In the genomic region with DNA sequence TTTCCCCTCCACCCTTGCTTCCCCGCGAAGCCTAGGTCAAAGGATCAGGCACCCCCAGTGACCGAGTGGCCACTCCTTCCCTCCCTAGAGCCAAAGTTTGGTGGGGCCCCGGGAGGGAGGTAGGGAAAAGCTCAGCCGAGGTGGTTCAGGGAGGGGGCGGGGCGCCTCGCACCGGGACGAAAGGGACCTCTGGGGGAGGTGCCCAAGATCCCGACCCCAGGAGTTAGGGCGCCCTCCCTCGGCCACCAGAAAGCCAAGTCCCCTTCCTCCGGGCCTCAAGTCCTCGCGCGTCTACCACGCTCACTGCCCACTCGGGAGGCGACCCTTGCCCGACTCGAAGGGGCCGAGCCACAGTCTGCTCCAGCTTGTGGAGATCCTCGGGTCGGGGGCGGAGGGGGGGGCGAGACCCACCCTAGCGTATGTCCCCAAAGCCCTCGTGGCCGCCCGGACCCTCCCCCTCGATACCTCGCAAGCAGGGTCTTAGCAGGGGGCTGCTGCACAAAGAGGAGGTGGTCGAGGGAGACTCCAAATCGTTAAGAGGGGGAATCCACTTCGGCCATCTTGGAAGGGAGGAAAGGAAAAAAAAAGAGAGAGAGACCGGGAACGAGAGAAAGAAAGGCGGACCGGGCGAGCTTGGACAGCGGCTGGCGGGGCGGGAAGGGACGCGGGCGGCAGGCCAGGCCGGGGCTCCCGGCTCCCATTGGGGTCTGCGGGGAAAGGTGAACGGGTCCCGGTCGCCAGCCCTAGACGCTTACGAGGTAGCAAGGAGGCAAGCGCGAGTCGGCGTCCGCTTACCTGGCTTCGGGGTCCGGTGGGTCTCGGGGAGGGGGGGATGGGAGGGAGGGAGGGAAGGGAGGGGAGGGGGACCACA, we compare ENCODE assay signal across 7 mouse cellular contexts. TPM values are rescaled to one million over a fixed set of nuclear protein-coding genes. Genes with fewer than 3 reads are reported as not detected.
A peak's percentile ranks its signal among the peaks of the same experiment; 100 is the strongest.
DNase-seq lines count a peak whose midpoint lies in the region; ATAC-seq and TF ChIP-seq lines count a peak whose summit lies in the region.

No protein-coding gene starts in this region.

- H3K27me3 ChIP-seq in embryonic facial prominence, embryonic 13.5 days, result no peaks in the 10 kb centered on the region
- H3K27me3 ChIP-seq in heart, embryonic 15.5 days, result no peaks in the 10 kb centered on the region
- H3K27me3 ChIP-seq in stomach, embryonic 14.5 days (ENCODE audit: control insufficient read depth, insufficient read depth, low read length), result no peaks in the 10 kb centered on the region

- peaks cover 3 to 31% of the 10 kb centered on the region in 2 experiments; a peak in 3 of 4 replicates for H3K4me1 ChIP-seq in ES-E14 (ENCODE audit: control insufficient read depth in 2 of 2, insufficient read depth in 2 of 2, low read length in 2 of 2, poor library complexity in 1 of 2)
- peaks cover 62% of the 10 kb centered on the region for H3K4me1 ChIP-seq in embryonic facial prominence, embryonic 13.5 days
- H3K4me1 ChIP-seq in heart, embryonic 15.5 days (replicated peaks), result peaks cover 62% of the 10 kb centered on the region
- peaks cover 49% of the 10 kb centered on the region for H3K4me1 ChIP-seq in stomach, embryonic 14.5 days (ENCODE audit: control insufficient read depth, insufficient read depth, low read length)

- DNase-seq in ES-E14 (ENCODE audit: low read depth, low spot score), result peak; percentile 86
- peak; percentile 70 for DNase-seq in adrenal gland, adult 8-10 months
- DNase-seq in kidney, postnatal 14 days, result peak; percentile 88
- peak; percentile 89 for DNase-seq in lung, postnatal 4 days

- H3K4me3 ChIP-seq in ES-E14 (ENCODE audit: insufficient read depth in 1 of 2, low read depth in 1 of 2, low read length in 2 of 2, poor library complexity in 1 of 2, severe bottlenecking in 1 of 2), result peak overlapping the region; percentile 88 to 93
- peak overlapping the region; percentile 94 for H3K4me3 ChIP-seq in embryonic facial prominence, embryonic 13.5 days
- H3K4me3 ChIP-seq in heart, embryonic 15.5 days, result peak overlapping the region; percentile 86
- peak overlapping the region; percentile 89 for H3K4me3 ChIP-seq in stomach, embryonic 14.5 days (ENCODE audit: low read depth, low read length)

- 0 out of 2 replicates have a peak, but pooled peaks have one; percentile 12 for ATAC-seq in embryonic facial prominence, embryonic 13.5 days (ENCODE audit: insufficient number of reproducible peaks, insufficient read depth, low FRiP score, low TSS enrichment, low read depth)
- ATAC-seq in heart, embryonic 15.5 days (replicated peaks; ENCODE audit: insufficient number of reproducible peaks, insufficient read depth, low FRiP score, low read depth), result peak; percentile 7; the same call in 1 of the 2 replicates
- no peak for ATAC-seq in stomach, embryonic 14.5 days (ENCODE audit: insufficient number of reproducible peaks, insufficient read depth, low FRiP score, low read depth)

- H3K27ac ChIP-seq in ES-E14 (ENCODE audit: insufficient read depth, low read depth, low read length, poor library complexity, severe bottlenecking), result peak overlapping the region; percentile 96
- peak overlapping the region; percentile 98 for H3K27ac ChIP-seq in embryonic facial prominence, embryonic 13.5 days
- peak overlapping the region; percentile 100 for H3K27ac ChIP-seq in heart, embryonic 15.5 days
- H3K27ac ChIP-seq in stomach, embryonic 14.5 days (ENCODE audit: low read length), result peak overlapping the region; percentile 99

- no peaks in the 10 kb centered on the region for H3K9me3 ChIP-seq in ES-E14 (ENCODE audit: control insufficient read depth, insufficient read depth, low read depth, low read length)
- H3K9me3 ChIP-seq in embryonic facial prominence, embryonic 13.5 days, result no peaks in the 10 kb centered on the region
- no peaks in the 10 kb centered on the region for H3K9me3 ChIP-seq in heart, embryonic 15.5 days (replicated peaks)
- H3K9me3 ChIP-seq in stomach, embryonic 14.5 days (ENCODE audit: control insufficient read depth, low read depth, low read length), result no peaks in the 10 kb centered on the region

- WGBS in embryonic facial prominence, embryonic 13.5 days, result under 1% methylated on average over 62 of the region's 63 CpGs
- under 1% methylated on average over 59 of the region's 63 CpGs for WGBS in heart, embryonic 15.5 days
- under 1% methylated on average over 63 of the region's 63 CpGs for WGBS in stomach, embryonic 14.5 days

- in situ Hi-C loops in ES-E14 (cut with MboI; ENCODE audit: low sequenced_read_pairs in 2 of 2, unreplicated experiment in 2 of 2), result loop anchor here in 1 of 2 experiments (10.0 kb wide), 1 partner anchor 64 kb away; no protein-coding TSS in a partner anchor

- peak overlapping the region; percentile 98 for H3K9ac ChIP-seq in ES-E14 (ENCODE audit: insufficient read depth, low read depth, low read length, poor library complexity, severe bottlenecking)
- H3K9ac ChIP-seq in embryonic facial prominence, embryonic 13.5 days, result peak overlapping the region; percentile 96
- peak overlapping the region; percentile 96 for H3K9ac ChIP-seq in heart, embryonic 15.5 days
- peak overlapping the region; percentile 96 for H3K9ac ChIP-seq in stomach, embryonic 14.5 days (replicated peaks; ENCODE audit: low read depth, low read length)

- H3K4me2 ChIP-seq in embryonic facial prominence, embryonic 13.5 days, result peak overlapping the region; percentile 90
- H3K4me2 ChIP-seq in heart, embryonic 15.5 days, result peak overlapping the region; percentile 98
- peak overlapping the region; percentile 93 for H3K4me2 ChIP-seq in stomach, embryonic 14.5 days (replicated peaks; ENCODE audit: low read depth, low read length)

- H3K36me3 ChIP-seq in ES-E14 (ENCODE audit: control insufficient read depth, insufficient read depth, low read length, poor library complexity, severe bottlenecking), result peaks cover 5% of the 10 kb centered on the region; the same call in 1 of the 2 replicates
- H3K36me3 ChIP-seq in embryonic facial prominence, embryonic 13.5 days, result no peaks in the 10 kb centered on the region
- H3K36me3 ChIP-seq in heart, embryonic 15.5 days, result no peaks in the 10 kb centered on the region
- H3K36me3 ChIP-seq in stomach, embryonic 14.5 days (ENCODE audit: control insufficient read depth, insufficient read depth, low read length), result no peaks in the 10 kb centered on the region

TF ChIP-seq in ES-E14, 5 proteins besides CTCF, POLR2A, EP300 and RAD21:
- no peak for TF ChIP-seq MAFK (IDR thresholded peaks at IDR 0.05; ENCODE audit: insufficient read depth, low read depth, low read length)
- no peak for TF ChIP-seq HCFC1 (IDR thresholded peaks at IDR 0.05; ENCODE audit: borderline replicate concordance, insufficient read depth, low read length)
- no peak for TF ChIP-seq ZC3H11A (IDR thresholded peaks at IDR 0.05; ENCODE audit: borderline replicate concordance, low read depth, low read length)
- no peak for TF ChIP-seq CHD2 (IDR thresholded peaks at IDR 0.05; ENCODE audit: low read depth, low read length)
- no peak for TF ChIP-seq ZNF384 (IDR thresholded peaks at IDR 0.05; ENCODE audit: low read depth, low read length)

RNA-seq across cellular contexts. Expression of a gene that starts 1.3 kb away (rescaled TPM):
- total RNA-seq in ES-E14 (2012; rRNA removed), result 20.1 and 28.4 TPM in 2 replicates
- 10 to 100 TPM; 22.2 to 48.5 (median 32.1) TPM for total RNA-seq in adrenal gland, adult 8-10 months (2022)
- 17.2 and 20.9 TPM in 2 replicates for polyA plus RNA-seq in embryonic facial prominence, embryonic 13.5 days (2015; fragmentation: Nextera tagmentation; extraction: Ambion mirVana)
- polyA plus RNA-seq in heart, embryonic 15.5 days (2015; fragmentation: Nextera tagmentation; extraction: Ambion mirVana), result 10.9 and 11.5 TPM in 2 replicates
- polyA plus RNA-seq in stomach, embryonic 14.5 days (2014; fragmentation: Nextera tagmentation; extraction: Ambion mirVana), result 18.2 and 20.6 TPM in 2 replicates

RNA-seq across cellular contexts. Expression of a gene that starts 4.2 kb away (rescaled TPM):
- 522 and 677 TPM in 2 replicates for total RNA-seq in ES-E14 (2012; rRNA removed)
- total RNA-seq in adrenal gland, adult 8-10 months (2022), result 100 to 1,000 TPM; 197 to 238 (median 210) TPM
- polyA plus RNA-seq in embryonic facial prominence, embryonic 13.5 days (2015; fragmentation: Nextera tagmentation; extraction: Ambion mirVana), result 443 and 487 TPM in 2 replicates
- polyA plus RNA-seq in heart, embryonic 15.5 days (2015; fragmentation: Nextera tagmentation; extraction: Ambion mirVana), result 337 and 364 TPM in 2 replicates
- polyA plus RNA-seq in stomach, embryonic 14.5 days (2014; fragmentation: Nextera tagmentation; extraction: Ambion mirVana), result 429 and 454 TPM in 2 replicates

RNA-seq across cellular contexts. Expression of a gene that starts 13.3 kb away (rescaled TPM):
- total RNA-seq in ES-E14 (2012; rRNA removed), result 49.9 and 66.0 TPM in 2 replicates
- 100 to 1,000 TPM; 153 to 194 (median 169) TPM for total RNA-seq in adrenal gland, adult 8-10 months (2022)
- polyA plus RNA-seq in embryonic facial prominence, embryonic 13.5 days (2015; fragmentation: Nextera tagmentation; extraction: Ambion mirVana), result 12.5 and 13.4 TPM in 2 replicates
- polyA plus RNA-seq in heart, embryonic 15.5 days (2015; fragmentation: Nextera tagmentation; extraction: Ambion mirVana), result 60.7 and 69.4 TPM in 2 replicates
- 20.8 and 21.9 TPM in 2 replicates for polyA plus RNA-seq in stomach, embryonic 14.5 days (2014; fragmentation: Nextera tagmentation; extraction: Ambion mirVana)

RNA-seq across cellular contexts. Expression of a gene that starts 35.8 kb away (rescaled TPM):
- 113 and 142 TPM in 2 replicates for total RNA-seq in ES-E14 (2012; rRNA removed)
- total RNA-seq in adrenal gland, adult 8-10 months (2022), result 10 to 100 TPM; 53.1 to 99.4 (median 71.8) TPM
- 3.1 and 3.3 TPM in 2 replicates for polyA plus RNA-seq in embryonic facial prominence, embryonic 13.5 days (2015; fragmentation: Nextera tagmentation; extraction: Ambion mirVana)
- polyA plus RNA-seq in heart, embryonic 15.5 days (2015; fragmentation: Nextera tagmentation; extraction: Ambion mirVana), result 2.2 and 2.3 TPM in 2 replicates
- 4.3 and 4.5 TPM in 2 replicates for polyA plus RNA-seq in stomach, embryonic 14.5 days (2014; fragmentation: Nextera tagmentation; extraction: Ambion mirVana)

RNA-seq across cellular contexts. Expression of a gene that starts 45.5 kb away (rescaled TPM):
- 26.5 and 31.3 TPM in 2 replicates for total RNA-seq in ES-E14 (2012; rRNA removed)
- total RNA-seq in adrenal gland, adult 8-10 months (2022), result 10 to 100 TPM; 25.5 to 35.1 (median 32.2) TPM
- 2.3 and 3.1 TPM in 2 replicates for polyA plus RNA-seq in embryonic facial prominence, embryonic 13.5 days (2015; fragmentation: Nextera tagmentation; extraction: Ambion mirVana)
- 0.82 and 0.95 TPM in 2 replicates for polyA plus RNA-seq in heart, embryonic 15.5 days (2015; fragmentation: Nextera tagmentation; extraction: Ambion mirVana)
- 1.9 and 2.5 TPM in 2 replicates for polyA plus RNA-seq in stomach, embryonic 14.5 days (2014; fragmentation: Nextera tagmentation; extraction: Ambion mirVana)
